Mouse (Mus musculus) myocyte (in vitro differentiated cells): ENCODE results near the gene Nupr1.

ENCODE experiments used
- E2F4 ChIP-seq: IDR thresholded peaks from one replicate; pipeline ENCODE4 v1.6.1; 2011; ENCODE audit warnings: mild to moderate bottlenecking, control low read depth, moderate library complexity; ENCODE audit not compliant: insufficient read depth
- MYOD1 ChIP-seq, 3 experiments: IDR thresholded peaks; one replicate each; pipeline ENCODE4 v1.6.1; 2011; ENCODE audit warnings: control low read depth in 2 of 3, low read depth in 2 of 3, mild to moderate bottlenecking in 2 of 3, moderate library complexity in 1 of 3; ENCODE audit not compliant: insufficient read length in 2 of 3, control insufficient read depth in 1 of 3
- POLR2A ChIP-seq: IDR thresholded peaks from one replicate; pipeline ENCODE4 v1.6.1; 2011; ENCODE audit warnings: low read depth, mild to moderate bottlenecking, control low read depth, moderate library complexity; ENCODE audit not compliant: insufficient read length
- POLR2AphosphoS2 ChIP-seq: IDR thresholded peaks from one replicate; pipeline ENCODE4 v1.6.1; 2011; ENCODE audit warnings: low read depth, control low read depth; ENCODE audit not compliant: insufficient read length
- TCF12 ChIP-seq: IDR thresholded peaks from one replicate; pipeline ENCODE4 v1.6.1; 2011; ENCODE audit warnings: mild to moderate bottlenecking, control low read depth; ENCODE audit not compliant: poor library complexity, insufficient read depth, severe bottlenecking
- USF1 ChIP-seq: IDR thresholded peaks from one replicate; pipeline ENCODE4 v1.6.1; 2011; ENCODE audit warnings: low read depth, mild to moderate bottlenecking, control low read depth, moderate library complexity

- TF ChIP-seq TCF12 (no peak), E2F4 (no peak), USF1 (no peak), MYOD1 (IDR thresholded peaks at IDR 0.05; ENCODE audit: control insufficient read depth in 1 of 3, insufficient read length in 2 of 3, low read depth in 2 of 3) (no peak), POLR2A (no peak), POLR2AphosphoS2 (no peak)
Observed at GRCm38 (mm10) chr7:126598919-126599318, 31.7 kb downstream of the Nupr1 start.
